Mouse (Mus musculus): ENCODE measurements around the gene Timm8a2.

Gene Timm8a2

DNA sequence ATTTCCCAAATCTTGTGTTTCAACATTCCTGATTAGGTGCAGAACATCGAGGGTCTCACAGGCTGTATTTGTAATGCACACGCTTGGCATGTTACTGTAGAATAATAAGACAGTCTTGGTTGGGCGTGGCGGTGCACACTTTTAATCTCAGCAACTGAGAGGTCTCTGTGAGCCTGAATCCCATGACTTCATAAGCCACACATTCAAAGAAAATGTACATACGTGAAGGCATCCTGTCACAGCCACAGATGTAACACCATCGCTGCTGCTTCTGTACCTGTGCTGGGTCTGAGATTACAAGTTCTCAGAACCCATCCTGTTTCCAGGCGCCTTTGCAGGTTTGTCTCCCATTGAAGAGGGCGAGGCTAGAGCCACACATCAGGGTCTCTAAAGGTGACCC is 22.7 kb upstream of the Timm8a2 start:
- CTCF ChIA-PET = no interaction called here

DNA sequence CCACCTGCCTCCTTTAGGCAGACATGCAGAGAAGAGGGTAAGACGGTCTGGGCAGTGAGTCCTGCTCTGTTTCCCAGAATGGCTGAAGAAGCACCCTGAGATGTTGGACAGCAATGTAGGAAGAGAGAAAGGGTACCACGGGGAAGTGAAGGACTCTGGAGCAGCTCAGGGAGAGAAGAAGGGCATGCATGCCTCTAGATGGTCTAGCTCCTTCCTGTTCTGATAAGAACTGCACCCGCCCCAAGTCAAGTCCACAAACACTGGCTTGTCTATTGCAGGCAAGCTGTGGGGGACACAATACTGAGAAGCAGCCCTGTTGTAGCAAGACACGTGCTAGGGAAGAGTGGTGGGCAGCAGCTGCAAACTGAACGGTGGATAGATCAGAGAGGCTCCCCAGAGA is 22.3 kb upstream of the Timm8a2 start:
- CTCF ChIA-PET = interaction anchor here (1.3 kb wide), 1 partner anchor 48 kb away, joined by 3 read pairs; no protein-coding TSS in a partner anchor

- CTCF ChIA-PET = interaction anchor here (1.3 kb wide), 1 partner anchor 49 kb away, joined by 3 read pairs; no protein-coding TSS in a partner anchor
These were observed 21.7 kb upstream of the Timm8a2 start for GRCm38 (mm10) chr14:122012814-122013213.

DNA sequence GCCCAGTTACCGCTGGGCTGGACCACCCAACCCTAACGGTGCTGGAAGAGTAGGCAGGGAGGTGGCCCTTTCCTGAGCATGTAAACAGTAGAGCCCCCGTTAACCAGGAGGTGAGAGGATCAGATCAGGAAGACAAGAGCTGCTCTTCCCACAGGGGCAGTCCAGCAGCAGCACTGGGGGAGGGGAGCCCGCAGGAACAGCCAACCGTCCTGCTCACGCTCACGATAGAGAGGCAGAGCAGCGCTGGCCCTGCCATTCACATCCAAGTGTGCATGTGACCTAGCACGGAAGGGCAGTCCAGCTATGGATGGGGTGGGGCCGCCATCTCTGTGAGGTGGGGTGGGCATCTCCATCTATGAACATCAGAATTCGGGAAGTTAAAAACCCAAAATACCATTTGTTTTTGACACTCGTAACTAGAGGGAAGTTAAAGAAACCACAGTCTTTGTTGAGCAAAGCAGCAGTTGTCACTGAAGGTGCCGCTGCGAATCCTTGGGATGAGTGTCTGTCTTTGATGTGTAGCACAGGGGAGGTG is 21.0 kb upstream of the Timm8a2 start:
- CTCF ChIA-PET = interaction anchor here (1.1 to 1.3 kb wide), 2 partner anchors 12 to 50 kb away, joined by 3 read pairs; no protein-coding TSS in a partner anchor

GRCm38 (mm10) chr14:122017958-122018357 is 16.5 kb upstream of the Timm8a2 start:
- CTCF ChIA-PET = interaction anchor here (1.0 kb wide), 1 partner anchor 50 kb away, joined by 3 read pairs; no protein-coding TSS in a partner anchor

- CTCF ChIA-PET = no interaction called here
These were observed 15.1 kb upstream of the Timm8a2 start for GRCm38 (mm10) chr14:122019389-122019788.

GRCm38 (mm10) chr14:122020567-122020966 is 13.9 kb upstream of the Timm8a2 start:
- CTCF ChIA-PET = no interaction called here

GRCm38 (mm10) chr14:122023054-122023453 is 11.4 kb upstream of the Timm8a2 start:
- CTCF ChIA-PET = no interaction called here

DNA sequence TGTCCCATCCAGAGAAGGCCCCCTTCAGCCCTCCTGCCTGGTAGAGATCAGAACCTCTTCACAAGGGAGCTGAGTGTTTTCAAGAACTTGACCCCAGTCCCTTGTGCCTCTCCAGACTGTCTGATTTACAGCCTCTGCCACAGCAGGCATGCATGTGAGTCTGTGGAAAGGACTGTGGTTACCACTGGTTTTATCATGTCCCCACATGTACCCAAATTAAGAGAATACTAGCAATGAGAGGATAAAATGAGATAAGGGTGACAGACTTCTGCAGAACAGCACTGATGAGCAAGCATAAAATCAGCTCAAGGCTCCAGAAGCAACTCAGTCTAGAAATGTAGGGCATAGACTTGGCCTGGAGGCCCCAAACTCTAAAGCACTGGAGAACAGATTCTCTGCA is 10.5 kb upstream of the Timm8a2 start:
- CTCF ChIA-PET = interaction anchor here (0.6 kb wide), 1 partner anchor 59 kb away, joined by 4 read pairs; no protein-coding TSS in a partner anchor

DNA sequence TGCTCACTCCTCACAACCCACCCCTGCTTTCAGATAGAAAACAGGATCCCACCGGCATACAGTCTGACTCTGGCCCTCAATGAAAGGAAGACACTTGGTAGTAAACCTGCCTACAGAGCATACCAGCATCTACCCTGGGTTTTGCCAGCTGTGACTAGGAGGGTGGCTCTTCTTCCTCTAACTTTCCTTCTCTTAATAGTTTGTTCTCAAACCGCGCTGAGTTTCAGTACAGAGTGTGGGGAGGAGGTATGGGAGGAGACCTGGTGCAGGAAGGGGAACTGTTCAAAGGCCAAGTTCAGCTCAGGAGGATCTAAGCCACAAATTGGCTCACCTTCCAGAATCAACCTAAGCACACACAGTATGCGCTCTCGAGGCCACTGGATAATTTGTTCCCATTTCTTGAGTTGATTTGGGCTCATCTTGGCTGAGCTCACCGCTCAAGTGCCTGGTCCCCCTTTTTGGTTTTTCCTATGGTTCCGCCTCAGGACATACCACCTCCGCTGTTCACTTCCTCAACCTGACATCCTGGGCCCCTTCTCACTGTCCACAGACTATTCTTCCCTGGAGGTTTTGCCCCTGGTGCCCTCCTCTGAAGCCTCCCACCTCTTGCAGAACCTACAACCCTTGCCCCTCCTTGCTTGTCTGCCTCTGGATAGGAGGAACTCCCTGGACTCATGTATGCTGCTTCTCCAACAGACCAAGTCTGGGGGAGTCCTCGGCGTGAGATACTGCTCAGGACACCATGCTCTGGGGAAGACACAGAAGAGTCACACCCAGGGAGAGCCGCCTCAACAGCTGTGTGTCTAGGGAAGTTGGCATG is 5.3 kb upstream of the Timm8a2 start:
- CTCF ChIA-PET = no interaction called here

DNA sequence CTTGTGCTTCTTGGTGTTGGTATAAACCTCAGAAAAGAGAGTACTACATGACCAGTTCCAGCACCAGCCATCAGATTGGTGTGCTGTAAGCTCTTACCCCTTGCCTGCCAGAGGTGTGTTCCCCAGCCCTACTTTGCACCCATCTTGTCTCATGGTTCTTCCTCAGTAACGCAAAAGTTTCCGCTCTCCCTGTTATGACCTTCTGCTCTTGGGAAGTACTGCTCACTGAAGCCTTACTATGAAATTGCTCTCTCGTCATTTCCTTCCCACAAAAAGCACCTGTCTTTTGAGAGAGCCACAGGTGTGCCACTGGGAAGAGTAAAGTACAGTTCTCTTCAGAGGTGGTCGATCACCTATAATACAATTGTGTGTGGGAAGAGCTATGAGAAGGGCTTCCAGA is 4.6 kb upstream of the Timm8a2 start:
- CTCF ChIA-PET = interaction anchor here (0.6 kb wide), 1 partner anchor 21 kb away, joined by 4 read pairs; no protein-coding TSS in a partner anchor

- CTCF ChIA-PET = no interaction called here
These were observed 2.4 kb upstream of the Timm8a2 start for GRCm38 (mm10) chr14:122032045-122032444.

DNA sequence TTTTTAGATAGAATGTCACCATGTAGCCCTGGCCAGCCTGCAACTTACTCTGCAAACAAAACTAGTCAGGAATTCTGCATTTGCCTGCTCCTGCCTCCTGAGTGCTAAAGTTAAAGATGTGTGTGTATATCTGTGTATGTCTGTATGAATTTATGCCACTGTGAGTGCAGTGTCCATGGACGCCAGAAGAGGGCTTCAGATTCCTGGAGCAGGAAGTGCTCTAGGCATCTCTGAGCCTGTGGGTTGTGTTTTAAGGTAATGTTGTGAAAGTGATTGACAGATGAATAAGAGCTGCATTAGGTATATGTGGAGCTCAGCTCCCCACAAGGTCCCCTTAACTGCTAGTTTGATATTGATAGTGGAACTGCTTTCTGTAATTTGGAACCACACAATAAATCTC is 707 bp downstream of the Timm8a2 start:
- CTCF ChIA-PET = no interaction called here

GRCm38 (mm10) chr14:122035860-122036259 is 1.4 kb downstream of the Timm8a2 start:
- CTCF ChIA-PET = no interaction called here

DNA sequence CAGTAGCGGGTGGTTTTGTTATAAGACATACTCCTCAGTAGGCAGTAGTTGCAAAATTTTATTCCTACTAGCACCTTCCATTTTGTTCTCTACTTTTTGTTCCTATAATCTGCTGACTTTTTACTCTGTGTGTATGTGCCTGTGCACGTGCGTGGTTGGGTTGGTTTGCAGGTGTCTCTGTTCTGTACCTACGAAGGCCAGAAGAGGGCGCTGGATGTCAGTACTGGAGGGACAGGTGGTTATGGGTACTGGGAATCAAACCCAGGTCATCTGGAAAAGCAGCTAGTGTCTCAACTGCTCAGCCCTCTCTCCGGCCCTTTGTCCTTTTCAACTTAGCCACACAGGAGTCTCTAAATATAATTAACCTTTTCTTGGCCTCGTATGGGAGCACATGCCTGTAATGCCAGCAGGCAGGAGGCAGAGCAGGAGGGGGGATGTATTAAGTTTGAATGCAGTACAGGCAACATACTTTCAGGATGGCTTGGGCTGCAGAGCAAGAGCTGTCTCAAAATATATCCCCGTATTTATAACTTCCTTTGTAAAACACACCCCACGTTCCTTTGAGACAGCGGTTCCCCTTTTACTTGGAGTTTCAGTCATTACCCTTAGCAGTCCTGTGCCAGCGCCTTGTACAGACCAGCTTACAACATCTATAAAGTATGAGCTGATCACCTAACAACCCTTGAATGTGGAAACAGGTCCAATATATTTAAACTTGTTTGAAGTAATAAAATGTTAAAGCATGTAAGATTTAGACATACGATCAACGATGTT is 4.6 kb downstream of the Timm8a2 start:
- CTCF ChIA-PET = no interaction called here

GRCm38 (mm10) chr14:122041413-122041825 is 6.9 kb downstream of the Timm8a2 start:
- CTCF ChIA-PET = no interaction called here

DNA sequence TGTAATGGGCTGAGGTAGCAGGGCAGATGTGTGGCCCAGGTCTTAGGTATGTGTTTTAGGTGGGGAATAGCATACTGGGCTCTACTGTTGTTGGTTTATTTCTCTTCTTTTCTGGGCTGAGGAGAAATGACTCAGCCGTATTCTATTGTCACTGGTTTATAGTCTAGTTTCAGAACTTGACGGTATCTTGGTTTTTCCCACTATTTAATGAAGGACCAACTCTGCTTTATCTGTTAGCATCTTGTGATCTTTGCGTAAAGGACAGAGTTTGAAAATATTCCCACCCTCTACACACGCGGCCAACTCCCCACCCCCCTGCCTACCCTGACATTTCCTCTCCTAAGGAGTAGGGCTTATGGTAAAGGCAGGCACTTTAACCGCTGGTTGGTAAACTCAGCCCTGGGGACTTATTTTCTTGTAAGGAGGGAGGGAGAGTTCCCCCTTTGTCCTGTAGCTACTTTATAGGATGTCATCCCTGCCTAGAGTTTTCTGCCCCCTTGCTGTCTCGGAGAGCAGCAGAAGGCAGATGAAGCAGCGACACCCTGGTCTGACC is 7.7 kb downstream of the Timm8a2 start:
- CTCF ChIA-PET = no interaction called here

- CTCF ChIA-PET = interaction anchor here (0.7 kb wide), 1 partner anchor 51 kb away, joined by 3 read pairs; no protein-coding TSS in a partner anchor
These were observed 13.3 kb downstream of the Timm8a2 start for GRCm38 (mm10) chr14:122047784-122048183.

GRCm38 (mm10) chr14:122048816-122049215 is 14.3 kb downstream of the Timm8a2 start:
- CTCF ChIA-PET = no interaction called here

DNA sequence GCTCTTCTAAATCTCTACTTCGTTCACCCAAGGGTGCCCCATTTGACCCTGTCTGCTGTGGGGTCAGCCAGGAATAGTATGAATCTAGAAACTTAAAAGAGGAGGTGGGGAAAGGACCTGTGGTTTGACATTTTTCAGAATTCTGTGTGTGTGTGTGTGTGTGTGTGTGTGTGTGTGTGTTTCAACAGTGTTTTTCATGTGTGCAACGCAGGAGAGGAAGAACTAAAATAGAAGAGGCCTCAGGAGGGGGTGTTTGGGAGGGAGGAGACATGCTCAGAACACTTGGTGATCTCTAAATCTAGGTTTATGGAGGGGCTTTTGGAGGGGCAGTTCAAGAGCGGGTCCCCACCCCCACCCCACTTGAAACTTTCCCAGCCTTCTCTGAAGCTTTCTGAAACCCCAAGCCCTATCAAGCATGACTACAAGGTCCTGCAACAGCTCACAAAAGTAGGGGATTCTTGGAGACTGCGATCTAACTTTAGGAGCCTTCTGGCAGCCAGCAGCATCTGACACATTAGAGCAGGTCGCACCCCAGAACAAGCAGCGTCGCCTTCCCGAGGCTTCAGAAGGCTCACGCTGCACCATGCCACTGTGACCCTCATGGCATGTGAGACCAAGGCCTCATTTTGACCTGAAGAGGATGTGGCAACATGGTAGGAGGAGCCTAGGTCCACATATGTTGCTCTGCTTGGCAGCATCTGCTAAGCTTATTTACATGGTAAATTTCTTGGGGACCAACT is 18.6 kb downstream of the Timm8a2 start:
- CTCF ChIA-PET = no interaction called here

- CTCF ChIA-PET = no interaction called here
These were observed 22.4 kb downstream of the Timm8a2 start for GRCm38 (mm10) chr14:122056871-122057270.
